Mouse (Mus musculus) stomach, postnatal 0 days (tissue): ENCODE measurements around the gene Atp2a2.

Source experiments
- CTCF ChIP-seq: IDR thresholded peaks from 2 replicates; pipeline ENCODE4 v1.5.1; 2016; ENCODE audit warnings: antibody characterized with exemption, low read depth, mild to moderate bottlenecking, moderate library complexity
- EP300 ChIP-seq: optimal IDR thresholded peaks from 2 replicates; pipeline ENCODE3; 2016; ENCODE audit warnings: antibody characterized with exemption

GRCm38 (mm10) chr5:122498046-122498445 is 4.0 kb downstream of the Atp2a2 start:
- no peak for TF ChIP-seq EP300
- TF ChIP-seq CTCF = no peak
